Mouse (Mus musculus) heart, postnatal 0 days (tissue): ENCODE results near the gene Pcsk4. TPM values are rescaled to one million over a fixed set of nuclear protein-coding genes. Genes with fewer than 3 reads are reported as not detected.

ENCODE experiments used
- ATAC-seq: fragments of 200-750 bp; cut with Nextera tagmentation; 2 replicates; pipeline ENCODE4 v1.8.0; 2017; ENCODE audit warnings: low read depth, moderate number of reproducible peaks, moderate library complexity; ENCODE audit not compliant: insufficient read depth
- DNase-seq: peaks from one replicate; pipeline ENCODE4 v3.0.0-alpha.2; 2016; ENCODE audit warnings: low spot score
- H3K27ac ChIP-seq: fragments of 300-500 bp; sonication (generic); 2 replicates; pipeline ENCODE4 v1.5.1; 2014; ENCODE audit warnings: low read depth, mild to moderate bottlenecking
- H3K27me3 ChIP-seq: fragments of 300-500 bp; sonication (generic); 2 replicates; pipeline ENCODE4 v1.6.1; 2014; ENCODE audit warnings: low read length, mixed read lengths; ENCODE audit not compliant: control insufficient read depth, insufficient read depth
- H3K36me3 ChIP-seq: fragments of 300-500 bp; sonication (generic); replicated peaks from 2 replicates; pipeline ENCODE4 v1.6.1; 2014; ENCODE audit warnings: low read length, mixed read lengths; ENCODE audit not compliant: control insufficient read depth, insufficient read depth
- H3K4me1 ChIP-seq: fragments of 300-500 bp; sonication (generic); 2 replicates; pipeline ENCODE4 v1.6.1; 2014; ENCODE audit warnings: antibody characterized with exemption; ENCODE audit not compliant: control insufficient read depth, insufficient read depth
- H3K4me2 ChIP-seq: fragments of 300-500 bp; sonication (generic); 2 replicates; pipeline ENCODE4 v1.6.1; 2014; ENCODE audit warnings: low read depth, mild to moderate bottlenecking, low read length, moderate library complexity
- H3K4me3 ChIP-seq: fragments of 300-500 bp; sonication (generic); 2 replicates; pipeline ENCODE4 v1.5.1; 2014; ENCODE audit warnings: low read depth, low read length
- H3K9ac ChIP-seq: fragments of 300-500 bp; sonication (generic); replicated peaks from 2 replicates; pipeline ENCODE4 v1.6.1; 2014; ENCODE audit warnings: low read depth, low read length, mixed read lengths
- H3K9me3 ChIP-seq: fragments of 300-500 bp; sonication (generic); replicated peaks from 2 replicates; pipeline ENCODE4 v1.6.1; 2016; ENCODE audit warnings: low read length; ENCODE audit not compliant: control insufficient read depth
- CTCF ChIP-seq: IDR thresholded peaks from 2 replicates; pipeline ENCODE4 v1.5.1; 2016; ENCODE audit warnings: antibody characterized with exemption, control low read depth, low read depth
- EP300 ChIP-seq: IDR thresholded peaks from 2 replicates; pipeline ENCODE4 v1.6.1; 2016; ENCODE audit warnings: antibody characterized with exemption, low read depth
- WGBS: fragments of 180-500 bp; shearing (Covaris S2); extraction: QIAGEN DNeasy Blood & Tissue Kit; methylation state at CpG from one replicate; pipeline ENCODE4 v1.1.7; 2014; 5-methylcytosine and 5-hydroxymethylcytosine counted together
- polyA plus RNA-seq: library from polyadenylated mRNA; unstranded; fragments of >200 nt; fragmentation: Nextera tagmentation; extraction: Ambion mirVana; gene quantifications from 2 replicates; pipeline ENCODE4 v1.2.1, GENCODE M21; 2015
- total RNA-seq: library from RNA; depleted of rRNA; stranded (reverse); fragments of >200 nt; gene quantifications from 2 replicates; pipeline ENCODE4 v1.2.3, GENCODE M21; 2014; ENCODE audit warnings: low replicate concordance

The Pcsk4 gene
- total and polyA plus RNA-seq, 2 experiments from 2014 or later = 2.1 TPM; not detected in 1

DNA sequence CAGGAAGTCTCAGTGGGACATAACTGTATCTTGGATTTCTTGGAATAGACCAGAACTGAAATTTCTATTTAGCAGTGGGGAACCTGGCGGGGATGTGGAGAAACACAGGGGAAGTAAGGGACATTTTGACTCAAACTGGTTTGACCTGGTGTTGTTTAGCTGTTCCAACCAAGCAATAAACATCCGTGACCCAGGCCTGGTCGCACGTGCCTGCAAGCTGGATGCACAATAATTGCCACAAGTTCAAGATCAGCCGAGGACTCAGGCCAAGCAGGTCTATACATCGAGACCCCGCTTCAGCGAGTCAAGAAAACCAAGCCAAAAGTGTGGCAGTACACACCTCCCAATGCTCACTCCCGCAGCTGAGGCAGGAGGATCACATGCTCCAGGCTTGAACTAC, 42.7 kb upstream of the Pcsk4 start:
- no peak for DNase-seq
- ATAC-seq = no peak
- H3K9me3 ChIP-seq = no peaks in the 10 kb centered on the region
- H3K9ac ChIP-seq = no peak overlapping the region
- H3K36me3 ChIP-seq = no peaks in the 10 kb centered on the region
- no peak overlapping the region for H3K27ac ChIP-seq
- 61% methylated on average over 9 of the region's 9 CpGs for WGBS
- 0 out of 2 replicates have a peak, but pooled peaks cover 8% of the 10 kb centered on the region for H3K27me3 ChIP-seq
- H3K4me3 ChIP-seq = no peak overlapping the region
- H3K4me1 ChIP-seq = no peaks in the 10 kb centered on the region
- H3K4me2 ChIP-seq = no peak overlapping the region
- TF ChIP-seq EP300 (no peak), CTCF (no peak)

DNA sequence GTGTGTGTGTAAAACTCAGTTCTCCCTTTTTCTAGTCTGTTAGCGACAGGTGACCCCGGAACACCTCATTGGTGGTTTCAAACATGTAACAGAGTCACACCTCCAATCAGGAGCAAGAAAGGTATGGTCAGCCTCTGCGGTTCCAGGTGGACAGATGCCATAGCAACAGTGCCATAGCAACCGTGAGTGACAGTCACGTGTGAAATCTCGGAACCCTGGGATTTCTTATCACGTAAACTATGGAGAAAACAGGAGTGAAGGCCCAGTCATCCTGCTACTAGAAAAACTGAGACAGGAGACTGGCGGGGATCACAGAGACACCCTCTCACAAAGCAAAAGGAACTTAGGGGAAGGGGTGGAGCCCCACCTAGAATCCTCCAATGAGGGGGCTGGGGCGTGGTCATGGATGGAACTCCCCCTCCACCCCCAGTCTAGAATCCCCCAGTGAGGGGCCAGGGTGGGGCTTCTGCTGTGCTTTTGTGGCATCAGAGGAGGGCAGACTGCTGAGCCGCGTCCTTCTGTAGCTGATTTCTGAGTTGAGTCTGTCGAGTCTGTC, 42.2 kb upstream of the Pcsk4 start:
- Histone ChIP-seq H3K27me3 (0 out of 2 replicates have a peak, but pooled peaks cover 8% of the 10 kb centered on the region), H3K4me2 (no peak overlapping the region), H3K9ac (no peak overlapping the region), H3K36me3 (no peaks in the 10 kb centered on the region), H3K4me3 (no peak overlapping the region), H3K9me3 (no peaks in the 10 kb centered on the region), H3K4me1 (no peaks in the 10 kb centered on the region), H3K27ac (no peak overlapping the region)
- ATAC-seq (no peak), DNase-seq (no peak)
- WGBS = 7% methylated on average over 12 of the region's 12 CpGs
- TF ChIP-seq EP300 (no peak), CTCF (no peak)

DNA sequence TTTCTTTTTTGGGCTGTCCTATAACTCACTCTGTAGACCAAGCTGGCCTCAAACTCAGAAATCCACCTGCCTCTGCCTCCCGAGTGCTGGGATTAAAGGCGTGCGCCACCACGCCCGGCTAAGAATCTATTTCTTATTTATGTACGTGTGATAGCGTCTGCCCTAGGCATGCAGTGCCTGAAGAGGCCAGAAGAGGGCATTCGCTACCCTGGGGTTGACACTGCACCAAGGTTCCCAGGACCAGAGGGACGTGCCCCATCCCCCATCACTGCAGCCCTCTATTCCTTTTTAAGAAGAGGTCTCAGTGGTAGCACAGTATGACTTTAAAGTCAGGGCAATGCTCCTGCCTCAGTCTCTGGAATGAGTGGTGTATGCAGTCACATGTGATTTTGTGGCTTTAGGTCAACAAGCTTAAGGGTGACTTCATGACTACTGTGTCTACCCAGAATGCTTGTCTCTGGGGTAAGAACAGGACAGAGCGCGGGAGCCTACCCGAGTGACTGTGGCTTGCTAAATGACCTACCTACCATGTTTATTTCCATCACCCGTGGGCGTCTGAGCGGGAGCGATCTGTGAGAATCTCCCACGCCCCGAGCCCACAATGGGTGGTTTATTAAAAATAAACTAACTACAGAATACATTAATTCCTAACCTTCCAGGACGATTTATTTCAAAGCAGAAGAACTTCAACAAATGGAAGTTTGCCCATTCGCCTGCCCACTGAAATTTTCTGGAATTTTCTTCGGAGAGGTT, 40.9 kb upstream of the Pcsk4 start:
- Histone ChIP-seq H3K36me3 (no peaks in the 10 kb centered on the region), H3K9ac (no peak overlapping the region), H3K9me3 (no peaks in the 10 kb centered on the region), H3K27me3 (0 out of 2 replicates have a peak, but pooled peaks cover 12% of the 10 kb centered on the region), H3K4me2 (no peak overlapping the region), H3K27ac (no peak overlapping the region), H3K4me3 (no peak overlapping the region), H3K4me1 (no peaks in the 10 kb centered on the region)
- ATAC-seq (no peak), DNase-seq (no peak)
- 78% methylated on average over 21 of the region's 21 CpGs for WGBS
- TF ChIP-seq EP300 (no peak), CTCF (no peak)

DNA sequence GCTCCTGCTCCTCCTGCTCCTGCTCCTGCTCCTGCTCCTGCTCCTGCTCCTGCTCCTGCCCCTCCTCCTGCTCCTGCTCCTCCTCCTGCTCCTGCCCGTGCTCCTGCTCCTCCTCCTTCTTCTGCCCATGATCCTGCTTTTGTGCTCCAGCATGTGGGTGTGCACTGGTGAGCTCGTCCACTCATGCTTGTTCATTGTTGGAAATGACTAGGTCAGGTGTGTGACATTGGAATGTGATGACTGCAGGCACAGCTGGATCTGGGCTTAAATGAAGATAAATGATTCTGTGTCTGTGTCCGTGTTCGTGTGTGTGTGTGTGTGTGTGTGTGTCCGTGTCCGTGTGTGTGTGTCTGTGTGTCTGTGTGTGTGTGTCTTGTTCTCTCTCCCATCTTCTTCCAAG, 39.1 kb upstream of the Pcsk4 start:
- Histone ChIP-seq H3K27me3 (peaks cover 23% of the 10 kb centered on the region), H3K9ac (no peak overlapping the region)
- TF ChIP-seq CTCF (no peak), EP300 (no peak)

DNA sequence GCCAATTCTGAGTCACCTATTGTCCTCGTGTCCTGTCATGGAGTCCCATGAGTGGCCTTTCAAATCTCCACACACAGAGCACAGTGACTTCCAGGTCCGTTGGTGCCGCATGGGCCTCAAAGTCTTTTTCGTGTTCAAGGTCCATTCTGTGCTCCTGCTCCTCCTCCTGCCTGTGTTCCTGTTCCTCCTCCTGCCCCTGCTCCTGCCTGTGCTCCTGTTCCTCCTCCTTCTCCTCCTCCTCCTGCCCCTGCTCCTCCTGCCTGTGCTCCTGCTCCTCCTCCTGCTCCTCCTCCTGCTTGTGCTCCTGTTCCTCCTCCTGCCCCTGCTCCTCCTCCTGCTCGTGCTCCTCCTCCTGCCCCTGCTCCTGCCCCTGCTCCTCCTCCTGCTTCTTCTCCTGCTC, 38.7 kb upstream of the Pcsk4 start:
- ATAC-seq (no peak), DNase-seq (no peak)
- H3K4me3 ChIP-seq = no peak overlapping the region
- H3K27me3 ChIP-seq = peaks cover 22% of the 10 kb centered on the region
- H3K4me2 ChIP-seq = no peak overlapping the region
- no peaks in the 10 kb centered on the region for H3K36me3 ChIP-seq
- H3K9me3 ChIP-seq = no peaks in the 10 kb centered on the region
- WGBS = 50% methylated on average over 5 of the region's 5 CpGs
- H3K9ac ChIP-seq = no peak overlapping the region
- no peak for TF ChIP-seq EP300
- TF ChIP-seq CTCF = no peak
- H3K27ac ChIP-seq = no peak overlapping the region
- no peaks in the 10 kb centered on the region for H3K4me1 ChIP-seq

More for the DNA sequence above, 39.1 kb upstream of the Pcsk4 start:
- H3K27ac ChIP-seq = no peak overlapping the region
- H3K36me3 ChIP-seq = no peaks in the 10 kb centered on the region
- no peak overlapping the region for H3K4me3 ChIP-seq
- H3K4me2 ChIP-seq = no peak overlapping the region
- H3K9me3 ChIP-seq = no peaks in the 10 kb centered on the region
- 86% methylated on average over 6 of the region's 6 CpGs for WGBS
- no peak for DNase-seq
- no peak for ATAC-seq
- no peaks in the 10 kb centered on the region for H3K4me1 ChIP-seq
